Mouse (Mus musculus) heart, embryonic 11.5 days (tissue): Measurements from ENCODE around the gene Ccdc183. TPM values are rescaled to one million over a fixed set of nuclear protein-coding genes. Genes with fewer than 3 reads are reported as not detected.

Experiments used
- ATAC-seq: fragments of 200-750 bp; cut with Nextera tagmentation; replicated peaks from 2 replicates; pipeline ENCODE4 v1.8.0; 2017; ENCODE audit warnings: moderate library complexity; ENCODE audit not compliant: insufficient number of reproducible peaks, low FRiP score, low TSS enrichment
- H3K27ac ChIP-seq: fragments of 300-500 bp; sonication (generic); 2 replicates; pipeline ENCODE4 v1.5.1; 2014; ENCODE audit warnings: mild to moderate bottlenecking, low read depth, low read length
- H3K27me3 ChIP-seq: fragments of 300-500 bp; sonication (generic); 2 replicates; pipeline ENCODE4 v1.6.1; 2014; ENCODE audit warnings: mild to moderate bottlenecking, low read length, mixed read lengths; ENCODE audit not compliant: control insufficient read depth, insufficient read depth
- H3K36me3 ChIP-seq: fragments of 300-500 bp; sonication (generic); 2 replicates; pipeline ENCODE4 v1.6.1; 2014; ENCODE audit warnings: mild to moderate bottlenecking, low read length, moderate library complexity, mixed read lengths; ENCODE audit not compliant: control insufficient read depth, insufficient read depth
- H3K4me1 ChIP-seq: fragments of 300-500 bp; sonication (generic); 2 replicates; pipeline ENCODE4 v1.6.1; 2014; ENCODE audit warnings: low read length; ENCODE audit not compliant: control insufficient read depth, insufficient read depth
- H3K4me2 ChIP-seq: fragments of 300-500 bp; sonication (generic); 2 replicates; pipeline ENCODE4 v1.6.1; 2014; ENCODE audit warnings: mild to moderate bottlenecking, moderate library complexity
- H3K4me3 ChIP-seq: fragments of 300-500 bp; sonication (generic); 2 replicates; pipeline ENCODE4 v1.5.1; 2014; ENCODE audit warnings: low read depth, low read length
- H3K9ac ChIP-seq: fragments of 300-500 bp; sonication (generic); 2 replicates; pipeline ENCODE4 v1.6.1; 2014; ENCODE audit warnings: mild to moderate bottlenecking, low read depth, low read length, moderate library complexity
- H3K9me3 ChIP-seq: fragments of 300-500 bp; sonication (generic); replicated peaks from 2 replicates; pipeline ENCODE4 v1.6.1; 2016; ENCODE audit warnings: low read length; ENCODE audit not compliant: control insufficient read depth
- WGBS: fragments of 180-500 bp; shearing (Covaris S2); extraction: QIAGEN DNeasy Blood & Tissue Kit; methylation state at CpG from one replicate; pipeline ENCODE4 v1.1.7; 2014; ENCODE audit not compliant: insufficient replicate concordance; 5-methylcytosine and 5-hydroxymethylcytosine counted together
- polyA plus RNA-seq: library from polyadenylated mRNA; unstranded; fragments of >200 nt; fragmentation: Nextera tagmentation; extraction: Ambion mirVana; gene quantifications from 2 replicates; pipeline ENCODE4 v1.2.1, GENCODE M21; 2014

Ccdc183 gene
- polyA plus RNA-seq, 1 experiment from 2014 or later, result 0.20 TPM

GRCm38 (mm10) chr2:25654502-25654901 is 37.0 kb upstream of the Ccdc183 start:
- Histone ChIP-seq H3K27me3 (0 out of 2 replicates have a peak, but pooled peaks cover 2% of the 10 kb centered on the region), H3K4me1 (no peaks in the 10 kb centered on the region), H3K9me3 (no peaks in the 10 kb centered on the region), H3K4me3 (no peak overlapping the region), H3K4me2 (no peak overlapping the region), H3K9ac (no peak overlapping the region), H3K27ac (no peak overlapping the region), H3K36me3 (no peaks in the 10 kb centered on the region)
- ATAC-seq, result no peak
- 55% methylated on average over 1 of the region's 1 CpGs for WGBS

GRCm38 (mm10) chr2:25652902-25653301 is 35.4 kb upstream of the Ccdc183 start, which contains the start of gene Lcn8:
TSS of gene Lcn8 (plus strand) at chr2:25653120.
- no peak within 1 kb of the TSS for H3K4me3 ChIP-seq
- H3K36me3 ChIP-seq, result no peaks in the 10 kb centered on the region
- WGBS, result 69% methylated on average over 2 of the region's 2 CpGs
- H3K27me3 ChIP-seq, result 0 out of 2 replicates have a peak, but pooled peaks cover 2% of the 10 kb centered on the region
- H3K9me3 ChIP-seq, result no peaks in the 10 kb centered on the region
- no peak within 1 kb of the TSS for H3K4me2 ChIP-seq
- H3K27ac ChIP-seq, result no peak within 1 kb of the TSS
- no peak within 1 kb of the TSS for H3K9ac ChIP-seq
- H3K4me1 ChIP-seq, result no peaks in the 10 kb centered on the region
- ATAC-seq, result no peak

DNA sequence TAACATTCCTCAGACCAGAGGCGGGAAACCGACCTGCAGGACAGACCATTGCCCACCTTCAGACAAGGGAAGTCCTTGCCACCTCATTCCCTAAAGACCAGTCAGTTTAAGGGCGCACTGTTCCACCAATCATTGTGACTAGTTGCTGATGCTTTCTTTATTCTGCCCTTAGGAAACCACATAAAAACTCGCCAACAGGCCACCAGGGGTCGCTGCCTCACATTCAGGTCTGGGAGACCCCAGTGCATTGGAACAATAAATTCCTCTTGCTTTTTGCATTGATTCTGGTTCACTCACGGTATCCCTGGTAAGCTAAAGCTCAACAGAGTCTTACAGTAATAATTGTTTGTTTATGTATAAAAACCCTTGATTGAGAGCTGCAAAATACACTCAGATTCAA is 22.4 kb upstream of the Ccdc183 start:
- no peaks in the 10 kb centered on the region for H3K27me3 ChIP-seq
- no peak overlapping the region for H3K9ac ChIP-seq
- H3K4me2 ChIP-seq, result no peak overlapping the region
- H3K4me3 ChIP-seq, result no peak overlapping the region
- no peak overlapping the region for H3K27ac ChIP-seq
- no peaks in the 10 kb centered on the region for H3K9me3 ChIP-seq
- no peaks in the 10 kb centered on the region for H3K36me3 ChIP-seq
- 17% methylated on average over 6 of the region's 6 CpGs for whole genome bisulfite sequencing
- H3K4me1 ChIP-seq, result no peaks in the 10 kb centered on the region
- no peak for ATAC-seq

- Histone ChIP-seq H3K4me2 (no peak overlapping the region), H3K4me3 (no peak overlapping the region), H3K9me3 (no peaks in the 10 kb centered on the region), H3K27me3 (no peaks in the 10 kb centered on the region), H3K27ac (no peak overlapping the region), H3K4me1 (no peaks in the 10 kb centered on the region), H3K36me3 (no peaks in the 10 kb centered on the region), H3K9ac (no peak overlapping the region)
- 22% methylated on average over 1 of the region's 1 CpGs for WGBS
- ATAC-seq, result no peak
Measured at GRCm38 (mm10) chr2:25634046-25634445, 16.6 kb upstream of the Ccdc183 start.

- Histone ChIP-seq H3K36me3 (no peaks in the 10 kb centered on the region), H3K4me2 (no peak overlapping the region), H3K4me1 (no peaks in the 10 kb centered on the region), H3K4me3 (no peak overlapping the region), H3K27ac (no peak overlapping the region), H3K27me3 (no peaks in the 10 kb centered on the region), H3K9me3 (no peaks in the 10 kb centered on the region), H3K9ac (no peak overlapping the region)
- 78% methylated on average over 3 of the region's 3 CpGs for WGBS
- ATAC-seq, result no peak
Measured at GRCm38 (mm10) chr2:25633616-25634015, 16.1 kb upstream of the Ccdc183 start.

- Histone ChIP-seq H3K36me3 (no peaks in the 10 kb centered on the region), H3K4me2 (no peak overlapping the region), H3K27ac (no peak overlapping the region), H3K4me3 (no peak overlapping the region), H3K9me3 (no peaks in the 10 kb centered on the region), H3K27me3 (no peaks in the 10 kb centered on the region), H3K4me1 (no peaks in the 10 kb centered on the region), H3K9ac (no peak overlapping the region)
- WGBS, result 37% methylated on average over 4 of the region's 4 CpGs
- no peak for ATAC-seq
Measured at GRCm38 (mm10) chr2:25628738-25629137, 11.3 kb upstream of the Ccdc183 start.

- Histone ChIP-seq H3K36me3 (no peaks in the 10 kb centered on the region), H3K4me1 (no peaks in the 10 kb centered on the region), H3K9me3 (no peaks in the 10 kb centered on the region), H3K27ac (no peak within 1 kb of the TSS), H3K4me3 (no peak within 1 kb of the TSS), H3K27me3 (no peaks in the 10 kb centered on the region), H3K4me2 (no peak within 1 kb of the TSS), H3K9ac (no peak within 1 kb of the TSS)
- no peak for ATAC-seq
- 66% methylated on average over 6 of the region's 6 CpGs for WGBS
Measured at GRCm38 (mm10) chr2:25627811-25628210, 10.3 kb upstream of the Ccdc183 start, which contains the start of gene Fcna. TSS of gene Fcna (minus strand) at chr2:25628030.

GRCm38 (mm10) chr2:25625986-25626385 is 8.5 kb upstream of the Ccdc183 start:
- Histone ChIP-seq H3K27me3 (no peaks in the 10 kb centered on the region), H3K9ac (no peak overlapping the region), H3K36me3 (no peaks in the 10 kb centered on the region), H3K9me3 (no peaks in the 10 kb centered on the region), H3K27ac (no peak overlapping the region), H3K4me1 (peaks cover 3% of the 10 kb centered on the region; the same call in 1 of the 2 replicates), H3K4me3 (no peak overlapping the region), H3K4me2 (no peak overlapping the region)
- ATAC-seq, result no peak
- WGBS, result 48% methylated on average over 5 of the region's 5 CpGs
